10 mouse cellular contexts compared by ENCODE assay signal in the genomic region with DNA sequence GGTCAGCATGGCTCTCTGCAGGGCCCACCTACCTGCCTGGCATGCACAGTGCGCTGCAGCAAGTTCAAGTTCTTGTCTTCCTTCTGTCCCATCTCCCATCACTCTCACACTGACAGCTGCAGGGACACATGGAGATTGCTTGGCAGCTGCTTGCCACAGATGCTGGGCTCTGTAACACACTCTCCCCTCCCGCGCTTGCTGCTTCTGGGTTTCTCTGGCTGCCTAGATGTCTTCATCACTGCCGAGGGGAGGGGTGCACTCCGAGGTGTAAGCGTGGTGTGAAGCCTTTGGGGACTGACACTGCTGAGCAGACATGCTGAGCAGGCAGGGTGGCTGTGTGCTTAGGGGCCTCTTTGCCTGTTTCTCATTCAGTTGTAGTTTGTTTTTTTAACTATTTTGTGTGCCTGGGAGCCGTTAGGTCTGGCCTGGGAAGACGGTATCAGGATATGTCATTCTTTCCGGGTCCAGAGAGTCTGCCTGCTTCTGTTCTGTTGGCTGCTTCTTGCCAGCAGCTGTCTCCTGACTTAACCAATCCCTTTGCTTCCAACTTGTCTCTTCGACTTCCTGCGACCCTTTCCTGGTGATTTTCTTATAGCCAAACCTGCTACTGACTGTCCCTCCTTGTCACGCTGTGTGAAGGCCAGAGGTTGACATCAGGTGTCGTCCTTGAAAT.
DNase-seq lines count a peak whose midpoint lies in the region; ATAC-seq and TF ChIP-seq lines count a peak whose summit lies in the region.
"Had no signal": no experiment of that assay in that cellular context is flagged by ENCODE, and none has a peak within 500 bp of the region (broad histone marks: within the 10 kb centered on the region; RNA-seq: fewer than 3 reads in every experiment).

No protein-coding gene starts in this region.

- H3K27ac ChIP-seq in hindbrain, embryonic 13.5 days: no peak overlapping the region
- no peak overlapping the region for H3K27ac ChIP-seq in hindbrain, embryonic 12.5 days
- H3K27ac ChIP-seq in limb, embryonic 14.5 days (replicated peaks; ENCODE audit: low read depth, low read length): no peak overlapping the region
- no peak overlapping the region for H3K27ac ChIP-seq in kidney, adult 2 months (ENCODE audit: insufficient read depth, low read depth, low read length)
- H3K27ac ChIP-seq: limb, embryonic 12.5 days had no signal

- no peaks in the 10 kb centered on the region for H3K36me3 ChIP-seq in hindbrain, embryonic 13.5 days
- no peaks in the 10 kb centered on the region for H3K36me3 ChIP-seq in hindbrain, embryonic 12.5 days
- H3K36me3 ChIP-seq in limb, embryonic 14.5 days (ENCODE audit: control insufficient read depth, insufficient read depth, low read length): no peaks in the 10 kb centered on the region
- H3K36me3 ChIP-seq in kidney, adult 2 months (ENCODE audit: control insufficient read depth, insufficient read depth, low read length): no peaks in the 10 kb centered on the region
- H3K36me3 ChIP-seq: limb, embryonic 12.5 days had no signal

- no peak for TF ChIP-seq POLR2A in limb, embryonic 14.5 days (IDR thresholded peaks at IDR 0.05; ENCODE audit: borderline replicate concordance, extremely low read depth, insufficient read depth, insufficient read length)
- TF ChIP-seq POLR2A in kidney, adult 2 months (IDR thresholded peaks at IDR 0.05; ENCODE audit: low read depth, low read length): no peak

- H3K9me3 ChIP-seq in hindbrain, embryonic 13.5 days: peaks cover 10% of the 10 kb centered on the region
- peaks cover 12% of the 10 kb centered on the region; the same call in 1 of the 2 replicates for H3K9me3 ChIP-seq in hindbrain, embryonic 12.5 days (replicated peaks)
- peaks cover 12% of the 10 kb centered on the region; the same call in 1 of the 2 replicates for H3K9me3 ChIP-seq in limb, embryonic 14.5 days (ENCODE audit: control insufficient read depth, low read length)

- H3K27me3 ChIP-seq in hindbrain, embryonic 13.5 days: no peaks in the 10 kb centered on the region; the same call in 1 of the 2 replicates
- 0 out of 2 replicates have a peak, but pooled peaks cover 2% of the 10 kb centered on the region for H3K27me3 ChIP-seq in hindbrain, embryonic 12.5 days
- H3K27me3 ChIP-seq in limb, embryonic 14.5 days (ENCODE audit: control insufficient read depth, insufficient read depth, low read length): no peaks in the 10 kb centered on the region
- H3K27me3 ChIP-seq in kidney, adult 2 months (replicated peaks; ENCODE audit: control insufficient read depth, insufficient read depth, low read length): no peaks in the 10 kb centered on the region

- peaks cover 7% of the 10 kb centered on the region for H3K4me1 ChIP-seq in hindbrain, embryonic 13.5 days (replicated peaks)
- no peaks in the 10 kb centered on the region for H3K4me1 ChIP-seq in hindbrain, embryonic 12.5 days
- 0 out of 2 replicates have a peak, but pooled peaks cover 4% of the 10 kb centered on the region for H3K4me1 ChIP-seq in limb, embryonic 14.5 days (ENCODE audit: control insufficient read depth, insufficient read depth, low read length)
- no peaks in the 10 kb centered on the region for H3K4me1 ChIP-seq in kidney, adult 2 months (ENCODE audit: control insufficient read depth, insufficient read depth, low read length)

- 0 out of 2 replicates have a peak, but pooled peaks have one; percentile 17 for ATAC-seq in hindbrain, embryonic 13.5 days (ENCODE audit: low FRiP score)
- ATAC-seq in hindbrain, embryonic 12.5 days (ENCODE audit: low FRiP score): no peak
- ATAC-seq in limb, embryonic 14.5 days (ENCODE audit: low FRiP score, low read depth): peak; percentile 84
- ATAC-seq: inflammation-experienced regulatory T-cells, adult 6 months had no signal

- no peak overlapping the region for H3K4me3 ChIP-seq in hindbrain, embryonic 13.5 days
- H3K4me3 ChIP-seq in hindbrain, embryonic 12.5 days: no peak overlapping the region
- no peak overlapping the region for H3K4me3 ChIP-seq in limb, embryonic 14.5 days (replicated peaks; ENCODE audit: low read length)
- H3K4me3 ChIP-seq in kidney, adult 2 months (ENCODE audit: insufficient read depth, low read depth, low read length): no peak overlapping the region
- H3K4me3 ChIP-seq: limb, embryonic 12.5 days had no signal

- no peak overlapping the region; the same call in none of the 2 replicates for H3K9ac ChIP-seq in hindbrain, embryonic 13.5 days
- H3K9ac ChIP-seq in hindbrain, embryonic 12.5 days: no peak overlapping the region
- no peak overlapping the region; the same call in 1 of the 2 replicates for H3K9ac ChIP-seq in limb, embryonic 14.5 days (ENCODE audit: low read depth, low read length, severe bottlenecking)
- H3K9ac ChIP-seq: limb, embryonic 12.5 days had no signal

- DNase-seq in embryo, embryonic 10.5 days (ENCODE audit: low spot score): peak; percentile 21
- DNase-seq in frontal cortex, adult 2 months (ENCODE audit: extremely low spot score in 1 of 2, low spot score in 1 of 2): peak; percentile 34 to 45
- DNase-seq in limb, embryonic 14.5 days (ENCODE audit: low spot score): peak; percentile 44
- no peak for DNase-seq in kidney, adult 2 months
- no peak for DNase-seq in thymus, adult 18-20 months
- DNase-seq in cerebellum, adult 9-11 months: no peak

- WGBS in hindbrain, embryonic 13.5 days: 61% methylated on average over 13 of the region's 13 CpGs
- WGBS in hindbrain, embryonic 12.5 days: 61% methylated on average over 13 of the region's 13 CpGs
- 32% methylated on average over 13 of the region's 13 CpGs for WGBS in limb, embryonic 14.5 days
- 56% methylated on average over 13 of the region's 13 CpGs for WGBS in kidney, adult 2 months

- TF ChIP-seq CTCF in kidney, adult 2 months (conservative IDR thresholded peaks at IDR 0.05; ENCODE audit: insufficient read depth, insufficient read length, low read depth, low read length): no peak

- no peak overlapping the region for H3K4me2 ChIP-seq in hindbrain, embryonic 13.5 days
- H3K4me2 ChIP-seq in hindbrain, embryonic 12.5 days (replicated peaks): no peak overlapping the region
- no peak overlapping the region for H3K4me2 ChIP-seq in limb, embryonic 14.5 days (replicated peaks; ENCODE audit: low read depth, low read length, severe bottlenecking)
- H3K4me2 ChIP-seq: limb, embryonic 12.5 days had no signal

Comparison
In these comparisons a context has a peak if more than half of its experiments do, and no peak if none do; other contexts are left out.
1. DNase-seq: peak in embryo, embryonic 10.5 days (single experiment), frontal cortex, adult 2 months (2 of 2) and limb, embryonic 14.5 days (single experiment); none in kidney, adult 2 months (single experiment), thymus, adult 18-20 months (0 of 2) and cerebellum, adult 9-11 months (single experiment).